Mouse (Mus musculus) myocyte (in vitro differentiated cells): Measurements from ENCODE around the gene Map3k12.

Experiments used
- CEBPB ChIP-seq: IDR thresholded peaks from 2 replicates; pipeline ENCODE4 v1.6.1; 2011; ENCODE audit warnings: mild to moderate bottlenecking, moderate library complexity; ENCODE audit not compliant: poor library complexity, insufficient read depth, severe bottlenecking
- MYOD1 ChIP-seq, 3 experiments: IDR thresholded peaks; one replicate each; pipeline ENCODE4 v1.6.1; 2011; ENCODE audit warnings: control low read depth in 2 of 3, low read depth in 2 of 3, mild to moderate bottlenecking in 2 of 3, moderate library complexity in 1 of 3; ENCODE audit not compliant: insufficient read length in 2 of 3, control insufficient read depth in 1 of 3
- POLR2A ChIP-seq: IDR thresholded peaks from one replicate; pipeline ENCODE4 v1.6.1; 2011; ENCODE audit warnings: low read depth, mild to moderate bottlenecking, control low read depth, moderate library complexity; ENCODE audit not compliant: insufficient read length
- TCF12 ChIP-seq: IDR thresholded peaks from one replicate; pipeline ENCODE4 v1.6.1; 2011; ENCODE audit warnings: mild to moderate bottlenecking, control low read depth; ENCODE audit not compliant: poor library complexity, insufficient read depth, severe bottlenecking
- USF1 ChIP-seq: IDR thresholded peaks from one replicate; pipeline ENCODE4 v1.6.1; 2011; ENCODE audit warnings: low read depth, mild to moderate bottlenecking, control low read depth, moderate library complexity

DNA sequence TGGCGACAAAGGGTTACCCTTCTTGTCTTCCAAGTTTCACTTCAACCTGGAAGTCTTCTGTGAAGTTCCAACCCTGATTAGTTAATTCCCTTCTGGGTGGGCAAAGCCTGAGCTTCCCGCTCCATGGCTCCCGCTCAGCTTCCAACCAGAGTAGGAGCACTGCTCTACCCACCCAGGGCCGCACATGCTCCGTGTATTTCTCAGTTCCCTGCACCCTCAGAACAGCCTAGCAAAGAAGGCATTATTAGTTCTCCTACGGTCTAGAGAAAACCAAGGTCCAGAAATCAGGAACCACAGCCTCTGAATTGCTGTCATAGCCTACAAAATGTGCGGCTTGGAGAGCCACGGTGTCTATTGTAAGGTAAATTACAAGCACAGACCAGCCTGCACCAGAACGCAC, 6.8 kb downstream of the Map3k12 start:
- TF ChIP-seq POLR2A (no peak), USF1 (no peak), MYOD1 (IDR thresholded peaks at IDR 0.05; ENCODE audit: control insufficient read depth in 1 of 3, insufficient read length in 2 of 3, low read depth in 2 of 3) (no peak), TCF12 (no peak), CEBPB (no peak)
